Mouse (Mus musculus): Measurements from ENCODE around the gene Pnkp. TPM values are rescaled to one million over a fixed set of nuclear protein-coding genes. Genes with fewer than 3 reads are reported as not detected.

Pnkp gene
- polyA plus RNA-seq (2012; ENCODE audit: low replicate concordance): 44.0 and 47.7 TPM in 2 replicates

GRCm38 (mm10) chr7:44857042-44857552, at the start of gene Pnkp:
Gene Pnkp, plus strand, starts transcription at chr7:44857139.

GRCm38 (mm10) chr7:44815721-44816469, 41.0 kb upstream of the Pnkp start, which contains the start of the genes Nup62 and Il4i1:
Gene Nup62, plus strand, starts transcription at chr7:44816088.
Gene Il4i1, plus strand, starts transcription at chr7:44816387.

GRCm38 (mm10) chr7:44816470-44817021, 40.4 kb upstream of the Pnkp start, which contains the start of gene Atf5:
Gene Atf5, minus strand, starts transcription at chr7:44816658.

GRCm38 (mm10) chr7:44848561-44849415, 8.2 kb upstream of the Pnkp start, which contains the start of the genes Akt1s1 and Tbc1d17:
Gene Akt1s1, plus strand, starts transcription at chr7:44848991.
Gene Tbc1d17, minus strand, starts transcription at chr7:44849079.

GRCm38 (mm10) chr7:44869697-44870528, 13.0 kb downstream of the Pnkp start, which contains the start of gene Ptov1:
Gene Ptov1, minus strand, starts transcription at chr7:44869788.

GRCm38 (mm10) chr7:44892276-44892921, 35.5 kb downstream of the Pnkp start, which contains the start of gene Med25:
Gene Med25, minus strand, starts transcription at chr7:44892712.

GRCm38 (mm10) chr7:44895593-44896434, 38.9 kb downstream of the Pnkp start, which contains the start of gene Fuz:
Gene Fuz, plus strand, starts transcription at chr7:44896079.

Other genes with a start within 250 kb of the Pnkp start
- gene Myh14, start 186.3 kb upstream of the Pnkp start, polyA plus RNA-seq (2012; ENCODE audit: low replicate concordance): 0.11 and 0.28 TPM in 2 replicates
- not detected in 2 replicates for gene Izumo2, start 148.4 kb upstream of the Pnkp start, polyA plus RNA-seq (2012; ENCODE audit: low replicate concordance)
- gene Vrk3, start 108.7 kb upstream of the Pnkp start, polyA plus RNA-seq (2012; ENCODE audit: low replicate concordance): 56.2 and 60.7 TPM in 2 replicates
- gene Zfp473, start 106.1 kb upstream of the Pnkp start, polyA plus RNA-seq (2012; ENCODE audit: low replicate concordance): 0.19 TPM in 1 of 2 replicates, not detected in the other
- gene Nup62, start 41.1 kb upstream of the Pnkp start, polyA plus RNA-seq (2012; ENCODE audit: low replicate concordance): 34.9 and 262 TPM in 2 replicates
- gene Il4i1, start 40.8 kb upstream of the Pnkp start, polyA plus RNA-seq (2012; ENCODE audit: low replicate concordance): 32.0 and 50.1 TPM in 2 replicates
- gene Atf5, start 40.5 kb upstream of the Pnkp start, polyA plus RNA-seq (2012; ENCODE audit: low replicate concordance): 316 and 493 TPM in 2 replicates
- gene Akt1s1, start 8.1 kb upstream of the Pnkp start, polyA plus RNA-seq (2012; ENCODE audit: low replicate concordance): 700 and 1,277 TPM in 2 replicates
- gene Tbc1d17, start 8.1 kb upstream of the Pnkp start, polyA plus RNA-seq (2012; ENCODE audit: low replicate concordance): 84.2 and 127 TPM in 2 replicates
- gene Ptov1, start 12.6 kb downstream of the Pnkp start, polyA plus RNA-seq (2012; ENCODE audit: low replicate concordance): 43.6 and 56.8 TPM in 2 replicates
- gene Med25, start 35.6 kb downstream of the Pnkp start, polyA plus RNA-seq (2012; ENCODE audit: low replicate concordance): 556 and 706 TPM in 2 replicates
- 65.8 and 103 TPM in 2 replicates for gene Fuz, start 38.9 kb downstream of the Pnkp start, polyA plus RNA-seq (2012; ENCODE audit: low replicate concordance)
- gene Ap2a1, start 72.4 kb downstream of the Pnkp start, polyA plus RNA-seq (2012; ENCODE audit: low replicate concordance): 202 and 215 TPM in 2 replicates
- gene Tsks, start 86.1 kb downstream of the Pnkp start, polyA plus RNA-seq (2012; ENCODE audit: low replicate concordance): 0.42 TPM in 1 of 2 replicates, not detected in the other
- gene Cpt1c, start 117.7 kb downstream of the Pnkp start, polyA plus RNA-seq (2012; ENCODE audit: low replicate concordance): 12.5 and 13.7 TPM in 2 replicates
- gene Prmt1, start 129.4 kb downstream of the Pnkp start, polyA plus RNA-seq (2012; ENCODE audit: low replicate concordance): 27.7 and 67.9 TPM in 2 replicates
- gene Irf3, start 140.5 kb downstream of the Pnkp start, polyA plus RNA-seq (2012; ENCODE audit: low replicate concordance): 87.3 and 130 TPM in 2 replicates
- gene Bcl2l12, start 141.6 kb downstream of the Pnkp start, polyA plus RNA-seq (2012; ENCODE audit: low replicate concordance): 87.8 and 102 TPM in 2 replicates
- 217 and 410 TPM in 2 replicates for gene Scaf1, start 159.2 kb downstream of the Pnkp start, polyA plus RNA-seq (2012; ENCODE audit: low replicate concordance)
- gene Rras, start 160.8 kb downstream of the Pnkp start, polyA plus RNA-seq (2012; ENCODE audit: low replicate concordance): 5.5 and 13.5 TPM in 2 replicates
- 79.4 and 112 TPM in 2 replicates for gene Prr12, start 195.7 kb downstream of the Pnkp start, polyA plus RNA-seq (2012; ENCODE audit: low replicate concordance)
- 116 and 136 TPM in 2 replicates for gene Nosip, start 205.3 kb downstream of the Pnkp start, polyA plus RNA-seq (2012; ENCODE audit: low replicate concordance)
- 37.4 and 43.1 TPM in 2 replicates for gene Prrg2, start 205.5 kb downstream of the Pnkp start, polyA plus RNA-seq (2012; ENCODE audit: low replicate concordance)
- 46.7 and 64.8 TPM in 2 replicates for gene Rcn3, start 235.1 kb downstream of the Pnkp start, polyA plus RNA-seq (2012; ENCODE audit: low replicate concordance)
- 110 and 181 TPM in 2 replicates for gene Fcgrt, start 246.7 kb downstream of the Pnkp start, polyA plus RNA-seq (2012; ENCODE audit: low replicate concordance)

Data from leukemia stem cell, adult 10-12 weeks (primary cell).